Mouse (Mus musculus): ENCODE data around the gene Thsd7a.

DNA sequence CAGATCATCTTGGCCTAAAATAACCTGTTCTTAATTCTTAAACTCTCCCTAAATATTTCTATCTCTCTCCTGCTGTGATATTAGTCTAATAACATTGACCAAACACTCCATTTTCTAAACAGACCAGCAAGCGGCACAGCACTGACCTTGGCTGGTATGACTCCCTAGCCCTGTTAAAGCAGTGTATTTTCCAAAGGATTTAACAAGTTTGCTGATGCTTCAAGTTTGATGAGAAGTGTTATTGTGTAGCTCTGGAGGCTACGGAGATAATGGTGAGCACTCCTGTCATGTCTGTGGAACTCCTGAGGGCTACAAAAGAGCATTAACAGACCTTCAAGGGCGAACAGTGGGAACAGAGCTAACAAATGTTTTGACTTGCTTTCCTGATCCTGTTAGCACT, 168.1 kb downstream of the Thsd7a start:
- TF ChIP-seq EP300 (IDR thresholded peaks at IDR 0.05; ENCODE audit: low read depth) (no peak), CTCF (IDR thresholded peaks at IDR 0.05; ENCODE audit: low read depth) (no peak)
